Mouse (Mus musculus) heart, embryonic 10.5 days (tissue): ENCODE results near the gene Cpox. TPM values are rescaled to one million over a fixed set of nuclear protein-coding genes. Genes with fewer than 3 reads are reported as not detected.
A peak's percentile ranks its signal among the peaks of the same experiment; 100 is the strongest.

Experiments used
- DNase-seq: peaks from one replicate; pipeline ENCODE4 v3.0.0-alpha.2; 2017; ENCODE audit warnings: low spot score
- H3K27ac ChIP-seq: fragments of 300-500 bp; sonication (generic); 2 replicates; pipeline ENCODE4 v1.5.1; 2016; ENCODE audit warnings: mild to moderate bottlenecking
- H3K27me3 ChIP-seq: fragments of 300-500 bp; sonication (generic); 2 replicates; pipeline ENCODE4 v1.6.1; 2016; ENCODE audit warnings: mild to moderate bottlenecking; ENCODE audit not compliant: poor library complexity, insufficient read depth, severe bottlenecking
- H3K36me3 ChIP-seq: fragments of 300-500 bp; sonication (generic); 2 replicates; pipeline ENCODE4 v1.6.1; 2016; ENCODE audit warnings: mild to moderate bottlenecking, moderate library complexity
- H3K4me1 ChIP-seq: fragments of 300-500 bp; sonication (generic); 2 replicates; pipeline ENCODE4 v1.6.1; 2016; ENCODE audit warnings: mild to moderate bottlenecking
- H3K4me3 ChIP-seq: fragments of 300-500 bp; sonication (generic); 2 replicates; pipeline ENCODE4 v1.5.1; 2016; ENCODE audit warnings: mild to moderate bottlenecking, moderate library complexity
- H3K9me3 ChIP-seq: fragments of 300-500 bp; sonication (generic); 2 replicates; pipeline ENCODE4 v1.6.1; 2016; ENCODE audit warnings: mild to moderate bottlenecking, moderate library complexity
- WGBS: fragments of 180-500 bp; shearing (Covaris S2); methylation state at CpG from one replicate; pipeline ENCODE4 v1.1.7; 2016; 5-methylcytosine and 5-hydroxymethylcytosine counted together
- polyA plus RNA-seq: library from polyadenylated mRNA; unstranded; fragments of >200 nt; fragmentation: Nextera tagmentation; extraction: Ambion mirVana; gene quantifications from 2 replicates; pipeline ENCODE4 v1.2.1, GENCODE M21; 2016

Gene Cpox
- 63.5 and 89.9 TPM in 2 replicates for polyA plus RNA-seq

DNA sequence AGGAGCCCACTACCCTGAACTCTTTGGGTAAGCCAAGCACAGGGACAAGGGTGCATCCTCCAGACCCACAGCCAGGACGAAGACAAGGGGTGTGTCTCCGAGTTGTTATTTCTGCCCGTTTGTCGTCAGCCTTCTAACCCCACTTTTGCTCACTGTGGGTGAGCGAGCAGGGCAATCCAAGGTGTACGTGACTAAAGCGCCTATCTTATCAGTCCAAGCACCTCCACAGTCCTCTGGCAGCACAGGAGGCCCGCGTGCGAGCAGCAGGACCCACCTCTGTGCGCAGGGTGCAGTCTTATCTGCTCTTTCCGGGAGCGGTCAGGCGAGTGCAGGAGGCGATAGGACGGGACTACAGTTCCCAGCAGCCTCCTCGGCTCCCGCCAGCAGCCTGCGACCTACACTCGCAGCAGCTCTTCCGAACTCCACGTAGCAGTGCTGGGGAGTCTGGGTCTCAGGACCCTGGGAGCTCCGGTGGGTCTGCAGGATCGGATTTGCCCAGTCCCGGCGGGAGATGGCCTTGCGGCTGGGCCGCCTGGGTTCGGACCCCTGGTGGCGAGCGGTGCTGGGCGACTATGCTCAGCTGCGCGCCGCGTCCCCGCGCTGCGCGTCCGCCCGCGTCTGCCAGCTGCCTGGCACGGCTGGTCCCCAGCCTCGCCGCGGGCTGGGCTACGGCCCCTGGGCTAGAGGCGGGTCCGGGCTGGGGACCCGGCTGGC is at the start of gene Cpox:
Cpox (plus strand) TSS at position 376 of the 714 bp plus-strand sequence.
- peak; percentile 98 for DNase-seq
- H3K27me3 ChIP-seq: no peaks in the 10 kb centered on the region
- no peaks in the 10 kb centered on the region for H3K9me3 ChIP-seq
- H3K4me3 ChIP-seq: peak within 1 kb of the TSS; percentile 84
- peaks cover 26% of the 10 kb centered on the region for H3K36me3 ChIP-seq
- H3K4me1 ChIP-seq: peaks cover 25% of the 10 kb centered on the region
- H3K27ac ChIP-seq: peak within 1 kb of the TSS; percentile 96
- WGBS: under 1% methylated on average over 51 of the region's 51 CpGs

DNA sequence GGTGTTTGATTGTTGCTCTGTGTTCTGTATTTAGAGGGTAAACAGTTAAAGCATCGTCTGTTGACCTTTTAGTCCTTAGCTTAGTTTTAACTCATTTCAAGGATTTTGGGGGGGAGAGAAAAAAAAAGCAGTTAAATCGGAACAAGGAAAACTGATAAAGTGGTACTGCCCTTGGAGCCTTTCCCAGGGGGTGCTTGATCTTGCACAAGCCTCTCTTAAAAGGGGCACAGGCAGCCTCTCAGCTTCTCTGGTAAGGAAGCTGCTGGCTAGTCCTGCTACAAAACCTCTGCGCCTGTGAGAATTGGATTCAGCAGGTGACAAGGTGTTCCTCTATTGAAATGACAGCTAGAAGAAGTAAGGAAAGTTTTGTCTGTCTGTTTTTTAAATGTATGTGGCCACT is 47.7 kb upstream of the Cpox start:
- WGBS: 71% methylated on average over 3 of the region's 3 CpGs

DNA sequence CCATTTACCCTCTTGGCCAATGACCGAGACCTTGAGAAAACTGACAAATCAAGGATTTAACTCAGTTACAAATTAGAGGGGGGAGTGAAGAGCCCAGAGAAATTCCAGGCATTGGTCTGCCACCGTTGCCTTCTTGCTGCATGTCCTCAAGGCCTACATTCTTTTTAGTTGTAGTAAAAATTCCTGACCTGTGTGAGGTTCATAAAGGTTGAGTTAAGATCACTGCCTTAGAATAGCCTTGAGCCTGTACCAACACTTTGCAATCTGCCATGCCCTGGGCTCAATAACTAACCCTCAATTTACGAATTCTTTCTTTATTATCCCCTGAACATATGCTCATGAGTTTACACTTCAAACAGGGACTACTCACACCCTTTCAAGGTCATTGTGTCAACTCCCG is 47.0 kb upstream of the Cpox start:
- 62% methylated on average over 4 of the region's 4 CpGs for WGBS
- Histone ChIP-seq H3K36me3 (no peaks in the 10 kb centered on the region), H3K4me1 (peaks cover 3% of the 10 kb centered on the region; the same call in 1 of the 2 replicates), H3K4me3 (no peak overlapping the region), H3K9me3 (no peaks in the 10 kb centered on the region), H3K27me3 (no peaks in the 10 kb centered on the region), H3K27ac (no peak overlapping the region)
- DNase-seq: peak; percentile 58

More for the DNA sequence above, 47.7 kb upstream of the Cpox start:
- H3K36me3 ChIP-seq: no peaks in the 10 kb centered on the region
- H3K4me1 ChIP-seq: peaks cover 3% of the 10 kb centered on the region; the same call in 1 of the 2 replicates
- no peaks in the 10 kb centered on the region for H3K9me3 ChIP-seq
- H3K4me3 ChIP-seq: no peak overlapping the region
- H3K27me3 ChIP-seq: no peaks in the 10 kb centered on the region
- no peak overlapping the region for H3K27ac ChIP-seq
- DNase-seq: peak; percentile 9

DNA sequence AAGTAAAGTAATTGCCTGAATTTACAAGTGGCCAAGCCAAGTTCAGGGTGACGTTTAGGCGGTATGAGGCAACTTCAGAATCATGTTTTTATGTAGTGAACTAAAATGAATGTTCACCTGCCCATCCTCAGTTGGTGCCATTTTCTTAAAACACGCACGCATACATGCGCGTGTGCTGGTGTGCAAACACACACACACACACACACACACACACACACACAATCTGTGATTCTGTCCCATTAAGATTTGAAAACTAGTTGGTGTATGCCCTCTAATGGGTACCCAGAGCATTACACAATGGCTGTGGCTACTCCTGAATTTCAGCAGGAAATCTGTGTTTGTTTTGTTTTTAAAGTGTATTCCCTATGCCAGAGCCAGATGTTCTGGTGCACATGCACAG is 46.1 kb upstream of the Cpox start:
- WGBS: 90% methylated on average over 6 of the region's 6 CpGs
- peak; percentile 74 for DNase-seq
- Histone ChIP-seq H3K36me3 (no peaks in the 10 kb centered on the region), H3K27ac (no peak overlapping the region), H3K9me3 (no peaks in the 10 kb centered on the region), H3K4me1 (peaks cover 3% of the 10 kb centered on the region; the same call in 1 of the 2 replicates), H3K27me3 (no peaks in the 10 kb centered on the region), H3K4me3 (no peak overlapping the region)

DNA sequence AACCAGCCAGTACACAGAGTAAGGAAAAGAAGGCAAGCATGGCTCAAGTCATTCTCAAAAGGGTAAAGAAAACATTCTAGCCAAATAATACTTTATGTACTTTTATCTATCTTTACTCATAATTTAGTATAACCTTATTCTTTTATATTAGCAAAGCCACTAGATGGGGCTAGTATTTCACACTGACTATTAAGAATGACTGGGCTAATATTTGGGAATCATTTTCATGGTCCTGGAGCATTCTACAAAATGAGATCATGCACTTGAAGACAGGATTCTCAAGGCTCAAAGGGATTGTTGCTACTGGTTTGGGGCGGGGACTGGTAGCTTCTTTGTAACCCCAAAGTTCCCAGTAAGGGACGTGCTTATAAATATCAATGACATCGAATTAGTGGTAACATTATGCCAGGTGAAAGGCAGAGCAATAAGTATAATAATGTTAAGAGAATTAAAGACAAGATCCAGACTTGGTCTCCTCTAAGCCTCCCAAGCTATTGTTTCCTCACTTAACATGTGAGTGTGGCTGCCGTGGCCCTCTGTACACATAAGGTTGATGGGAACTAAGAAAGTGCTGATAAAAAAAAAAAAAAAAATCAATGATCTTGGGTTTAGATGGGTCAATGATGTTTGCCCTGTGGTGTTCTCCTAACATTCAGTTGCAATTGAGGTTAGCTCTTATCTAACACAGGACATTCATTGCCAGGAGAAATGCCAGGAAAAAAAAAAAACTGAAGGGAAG is 42.3 kb upstream of the Cpox start:
- no peak overlapping the region for H3K4me3 ChIP-seq
- no peaks in the 10 kb centered on the region for H3K9me3 ChIP-seq
- H3K27ac ChIP-seq: no peak overlapping the region; the same call in 1 of the 2 replicates
- 87% methylated on average over 4 of the region's 4 CpGs for WGBS
- peak; percentile 25 for DNase-seq
- H3K27me3 ChIP-seq: no peaks in the 10 kb centered on the region
- no peaks in the 10 kb centered on the region for H3K36me3 ChIP-seq
- peaks cover 3% of the 10 kb centered on the region; the same call in 1 of the 2 replicates for H3K4me1 ChIP-seq

DNA sequence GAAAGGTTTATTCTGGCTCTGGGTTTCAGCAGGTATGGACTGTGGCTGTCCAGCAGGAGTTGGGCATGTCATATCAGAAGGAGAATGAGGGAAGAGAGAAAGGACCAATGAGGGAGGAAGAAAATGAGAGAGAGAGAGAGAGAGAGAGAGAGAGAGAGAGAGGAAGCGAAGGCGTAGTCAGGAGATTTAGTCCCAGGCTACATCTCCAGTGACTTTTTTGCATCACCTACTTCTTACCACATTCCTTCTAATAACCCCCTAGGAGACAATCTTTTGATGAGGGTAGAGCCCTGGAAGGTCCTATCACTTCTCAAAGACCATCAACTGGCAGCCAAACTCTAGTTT is 41.8 kb upstream of the Cpox start:
- H3K4me1 ChIP-seq: no peaks in the 10 kb centered on the region; the same call in 1 of the 2 replicates
- DNase-seq: peak; percentile 31
- WGBS: 90% methylated on average over 2 of the region's 2 CpGs
- H3K4me3 ChIP-seq: no peak overlapping the region
- H3K9me3 ChIP-seq: no peaks in the 10 kb centered on the region
- no peaks in the 10 kb centered on the region for H3K27me3 ChIP-seq
- no peaks in the 10 kb centered on the region for H3K36me3 ChIP-seq
- H3K27ac ChIP-seq: no peak overlapping the region; the same call in 1 of the 2 replicates

DNA sequence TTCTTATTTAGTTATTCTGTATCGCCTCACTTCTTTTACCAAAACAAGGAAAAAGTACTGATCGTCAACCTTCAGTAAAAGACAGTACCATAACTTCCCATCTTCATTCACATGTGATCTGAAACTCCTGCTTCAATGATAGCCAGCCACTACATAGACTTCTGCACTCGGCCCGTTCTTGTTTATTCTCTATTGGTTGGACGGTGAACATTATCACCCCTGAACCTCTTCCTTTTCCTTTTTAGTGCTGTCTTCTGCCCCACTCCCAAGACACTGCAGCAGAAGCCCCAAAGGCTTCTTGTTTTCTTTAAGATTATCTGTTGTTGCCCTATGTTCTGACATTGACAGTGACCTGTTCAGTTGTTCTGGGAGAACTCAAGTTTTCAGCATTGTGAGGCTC is 41.1 kb upstream of the Cpox start:
- Histone ChIP-seq H3K9me3 (no peaks in the 10 kb centered on the region), H3K4me3 (no peak overlapping the region), H3K4me1 (no peaks in the 10 kb centered on the region; the same call in 1 of the 2 replicates), H3K27me3 (no peaks in the 10 kb centered on the region), H3K27ac (no peak overlapping the region), H3K36me3 (no peaks in the 10 kb centered on the region)
- DNase-seq: peak; percentile 10
- WGBS: 79% methylated on average over 5 of the region's 5 CpGs

DNA sequence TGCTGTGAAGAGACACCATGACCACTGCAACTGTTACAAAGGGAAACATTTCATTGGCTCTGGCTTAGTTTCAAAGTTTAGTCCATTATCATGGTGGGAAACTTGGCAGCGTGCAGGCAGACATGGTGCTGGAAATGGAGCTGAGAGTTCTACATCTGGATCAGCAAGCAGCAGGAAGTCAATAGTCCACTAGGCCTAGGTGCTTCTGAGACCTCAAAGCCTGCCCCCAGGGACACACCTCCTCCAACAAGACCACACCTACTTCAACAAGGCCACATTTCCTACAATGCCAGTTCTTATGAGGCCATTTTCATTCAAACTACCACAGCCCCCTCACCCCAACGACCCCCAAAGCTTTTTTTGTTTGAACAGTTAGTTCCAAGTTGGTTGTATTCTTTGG is 40.4 kb upstream of the Cpox start:
- no peaks in the 10 kb centered on the region; the same call in 1 of the 2 replicates for H3K4me1 ChIP-seq
- 70% methylated on average over 2 of the region's 2 CpGs for WGBS

DNA sequence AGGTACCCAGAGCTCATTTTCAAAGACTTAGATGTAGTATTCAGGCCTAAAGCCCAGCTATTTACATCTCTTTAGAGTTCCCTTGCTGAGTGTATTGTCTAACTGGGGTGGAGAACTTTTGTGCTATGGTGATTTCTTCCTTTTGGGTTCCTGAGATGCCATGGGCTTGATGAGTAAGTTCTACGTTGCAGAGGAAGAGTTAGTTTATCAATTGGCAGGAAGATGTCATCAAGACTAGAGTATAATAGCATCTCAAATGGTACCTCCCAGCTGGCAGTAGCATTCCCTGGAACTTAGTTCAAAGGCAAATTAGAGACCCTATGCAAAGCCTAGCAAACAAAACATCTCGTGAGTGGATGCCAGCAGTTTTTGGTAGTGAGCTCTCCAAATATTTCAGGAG is 34.2 kb upstream of the Cpox start:
- Histone ChIP-seq H3K4me3 (no peak overlapping the region), H3K27me3 (no peaks in the 10 kb centered on the region), H3K4me1 (no peaks in the 10 kb centered on the region), H3K36me3 (no peaks in the 10 kb centered on the region), H3K27ac (no peak overlapping the region), H3K9me3 (no peaks in the 10 kb centered on the region)
- DNase-seq: peak; percentile 31
- 68% methylated on average over 2 of the region's 2 CpGs for WGBS

More for the DNA sequence above, 40.4 kb upstream of the Cpox start:
- H3K4me3 ChIP-seq: no peak overlapping the region
- no peaks in the 10 kb centered on the region for H3K9me3 ChIP-seq
- no peak overlapping the region for H3K27ac ChIP-seq
- no peaks in the 10 kb centered on the region for H3K36me3 ChIP-seq
- H3K27me3 ChIP-seq: no peaks in the 10 kb centered on the region
- DNase-seq: peak; percentile 72

DNA sequence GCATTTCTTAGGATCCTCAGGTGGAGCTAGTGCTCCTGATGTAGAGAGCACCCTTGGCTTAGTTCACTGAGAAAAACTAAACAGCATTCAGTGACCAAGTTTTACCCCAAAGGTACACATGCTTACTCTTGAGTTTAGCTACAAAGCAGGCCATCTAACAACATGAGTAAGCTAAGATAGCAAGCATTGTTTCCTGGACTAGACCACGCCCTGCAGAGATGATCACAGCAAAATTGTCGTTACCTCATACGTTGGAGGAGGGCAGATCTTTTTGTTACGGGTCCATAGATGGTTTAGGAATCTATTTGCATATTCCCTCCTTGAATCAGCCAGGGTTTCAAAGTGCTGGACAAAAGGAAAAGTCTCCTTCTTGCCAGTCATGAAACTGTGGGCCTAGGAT is 32.6 kb upstream of the Cpox start:
- Histone ChIP-seq H3K4me3 (no peak overlapping the region), H3K4me1 (no peaks in the 10 kb centered on the region), H3K27me3 (no peaks in the 10 kb centered on the region), H3K9me3 (no peaks in the 10 kb centered on the region), H3K36me3 (no peaks in the 10 kb centered on the region), H3K27ac (no peak overlapping the region)
- peak; percentile 74 for DNase-seq
- 79% methylated on average over 4 of the region's 4 CpGs for WGBS

DNA sequence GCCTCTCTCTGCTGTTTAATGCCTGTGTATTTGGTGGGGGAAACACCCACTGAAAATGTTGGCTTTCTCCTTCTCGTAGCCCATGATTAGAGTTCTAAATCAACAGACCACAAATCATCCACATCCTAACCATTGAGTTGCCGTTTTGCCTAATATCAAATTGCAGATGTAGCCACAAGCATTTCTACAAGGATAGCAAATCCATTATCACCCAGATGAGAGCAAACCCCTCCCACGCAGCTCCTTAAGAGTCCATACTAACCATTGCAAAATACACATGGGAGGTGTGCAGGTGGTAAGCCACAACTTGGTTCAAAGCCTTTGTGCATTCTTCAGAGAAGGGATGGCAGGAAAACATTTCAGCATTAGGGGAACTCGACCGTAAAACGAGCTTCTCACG is 32.1 kb upstream of the Cpox start:
- Histone ChIP-seq H3K4me3 (no peak overlapping the region), H3K9me3 (no peaks in the 10 kb centered on the region), H3K27me3 (no peaks in the 10 kb centered on the region), H3K4me1 (no peaks in the 10 kb centered on the region), H3K27ac (no peak overlapping the region), H3K36me3 (no peaks in the 10 kb centered on the region)
- WGBS: 85% methylated on average over 7 of the region's 7 CpGs
- DNase-seq: peak; percentile 64

DNA sequence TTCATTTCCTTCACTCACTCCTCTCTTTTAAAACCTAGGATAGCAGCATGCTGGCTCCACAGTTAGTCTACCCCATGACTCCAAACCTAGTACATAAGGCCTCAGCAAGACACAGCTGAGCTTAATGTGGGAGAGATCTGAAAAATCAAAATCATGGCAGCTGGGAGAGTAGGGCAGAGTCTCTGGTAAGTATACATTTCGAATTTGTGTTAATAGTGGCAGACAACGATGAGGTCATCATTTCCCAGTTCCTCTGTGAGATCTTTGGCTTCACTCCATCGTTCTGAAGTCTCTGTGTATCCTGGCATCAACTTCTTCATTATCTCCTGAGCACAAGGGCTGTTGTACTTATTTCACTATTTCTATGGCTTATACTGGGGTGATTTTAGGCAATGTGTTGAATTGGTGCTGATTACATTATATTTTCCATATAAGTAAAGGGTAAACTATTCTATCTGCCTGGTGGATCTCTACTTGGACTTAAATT is 31.4 kb upstream of the Cpox start, which contains the start of gene E330017A01Rik:
E330017A01Rik (minus strand) TSS at position 51 of the 487 bp plus-strand sequence.
- Histone ChIP-seq H3K36me3 (no peaks in the 10 kb centered on the region), H3K4me3 (no peak within 1 kb of the TSS), H3K27me3 (no peaks in the 10 kb centered on the region), H3K27ac (no peak within 1 kb of the TSS), H3K4me1 (no peaks in the 10 kb centered on the region), H3K9me3 (no peaks in the 10 kb centered on the region)
- peak; percentile 38 for DNase-seq
- WGBS: 81% methylated on average over 3 of the region's 3 CpGs

DNA sequence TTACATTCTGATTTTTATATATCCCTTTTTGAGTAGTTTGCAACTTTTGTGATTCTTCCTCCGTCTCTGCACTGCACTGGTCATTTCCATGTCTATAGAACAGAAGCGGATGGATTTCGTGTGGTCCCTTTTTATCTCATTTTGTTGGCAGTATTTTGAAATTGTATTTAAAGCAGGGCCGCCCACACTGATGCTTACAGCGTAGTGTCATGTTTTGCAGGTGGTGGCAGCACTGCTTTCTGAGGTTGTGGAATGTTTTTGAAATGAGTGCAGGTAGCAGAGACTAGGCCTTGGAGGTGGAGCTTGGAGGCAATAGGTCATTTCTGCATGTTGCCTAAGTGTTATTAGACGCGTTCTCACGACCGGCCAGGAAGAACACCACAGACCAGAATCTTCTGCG is 20.1 kb upstream of the Cpox start:
- Histone ChIP-seq H3K27me3 (no peaks in the 10 kb centered on the region), H3K4me1 (no peaks in the 10 kb centered on the region), H3K27ac (no peak overlapping the region), H3K36me3 (no peaks in the 10 kb centered on the region), H3K4me3 (no peak overlapping the region), H3K9me3 (no peaks in the 10 kb centered on the region)
- DNase-seq: no peak
- WGBS: 94% methylated on average over 10 of the region's 10 CpGs
